ENCODE assay signal across 22 mouse cellular contexts in genomic region chr2:130977589-130977988, GRCm38 (mm10).
DNase-seq lines count a peak whose midpoint lies in the region; ATAC-seq lines count a peak whose summit lies in the region.
"Had no signal": no experiment of that assay in that cellular context is flagged by ENCODE, and none has a peak within 500 bp of the region (broad histone marks: within the 10 kb centered on the region; RNA-seq: fewer than 3 reads in every experiment).

No protein-coding gene starts in this region.

- peaks cover 16% of the 10 kb centered on the region for H3K4me1 ChIP-seq in heart, embryonic 10.5 days
- peaks cover 25% of the 10 kb centered on the region for H3K4me1 ChIP-seq in liver, embryonic 11.5 days (replicated peaks; ENCODE audit: control insufficient read depth, insufficient read depth, low read length)
- H3K4me1 ChIP-seq: hindbrain, embryonic 12.5 days; limb, embryonic 15.5 days; midbrain, embryonic 13.5 days; neural tube, embryonic 13.5 days had no signal

- no peaks in the 10 kb centered on the region for H3K27me3 ChIP-seq in heart, embryonic 10.5 days (ENCODE audit: insufficient read depth, poor library complexity, severe bottlenecking)
- H3K27me3 ChIP-seq in liver, embryonic 11.5 days (replicated peaks; ENCODE audit: control insufficient read depth, insufficient read depth, low read length), result no peaks in the 10 kb centered on the region
- H3K27me3 ChIP-seq: hindbrain, embryonic 12.5 days; limb, embryonic 15.5 days; midbrain, embryonic 13.5 days; neural tube, embryonic 13.5 days had no signal

- peaks cover 26% of the 10 kb centered on the region for H3K36me3 ChIP-seq in heart, embryonic 10.5 days
- 0 out of 2 replicates have a peak, but pooled peaks cover 2% of the 10 kb centered on the region for H3K36me3 ChIP-seq in liver, embryonic 11.5 days (ENCODE audit: control insufficient read depth, insufficient read depth, low read length)

- H3K9ac ChIP-seq in liver, embryonic 11.5 days (ENCODE audit: low read depth, low read length), result peak overlapping the region; percentile 58
- H3K9ac ChIP-seq: forebrain, postnatal 0 days; hindbrain, embryonic 12.5 days; limb, embryonic 15.5 days; midbrain, embryonic 13.5 days; neural tube, embryonic 13.5 days had no signal

- DNase-seq in heart, embryonic 10.5 days (ENCODE audit: low spot score), result peak; percentile 78
- no peak for DNase-seq in heart, adult 11 months
- peak; percentile 48 for DNase-seq in c-Kit-negative CD71-positive TER-119-positive erythroid progenitor cells, embryonic 14.5 days (ENCODE audit: low read depth, low spot score)
- DNase-seq in liver, embryonic 11.5 days (ENCODE audit: low spot score), result no peak
- no peak for DNase-seq in ovary, postnatal 14 days (ENCODE audit: low spot score)
- DNase-seq in right cerebral cortex, postnatal 25 days, result no peak
- DNase-seq: adrenal gland, postnatal 14 days; cerebellum, adult 18-20 months; cerebellum, postnatal 25 days; forebrain, postnatal 0 days; kidney, adult 2 months; kidney, postnatal 10 days; thymus, adult 2 months had no signal

- no peaks in the 10 kb centered on the region for H3K9me3 ChIP-seq in heart, embryonic 10.5 days
- no peaks in the 10 kb centered on the region for H3K9me3 ChIP-seq in liver, embryonic 11.5 days (ENCODE audit: control insufficient read depth, low read length)
- H3K9me3 ChIP-seq: hindbrain, embryonic 12.5 days; limb, embryonic 15.5 days; midbrain, embryonic 13.5 days; neural tube, embryonic 13.5 days had no signal

- peak overlapping the region; percentile 55 for H3K4me2 ChIP-seq in liver, embryonic 11.5 days
- H3K4me2 ChIP-seq: hindbrain, embryonic 12.5 days; limb, embryonic 15.5 days; midbrain, embryonic 13.5 days; neural tube, embryonic 13.5 days had no signal

- H3K4me3 ChIP-seq in heart, embryonic 10.5 days, result no peak overlapping the region
- H3K4me3 ChIP-seq in liver, embryonic 11.5 days (ENCODE audit: low read depth, low read length), result no peak overlapping the region
- H3K4me3 ChIP-seq: hindbrain, embryonic 12.5 days; layer of hippocampus, adult 2 months; limb, embryonic 15.5 days; midbrain, embryonic 13.5 days; neural tube, embryonic 13.5 days had no signal

- peak; percentile 86 for ATAC-seq in liver, embryonic 11.5 days (replicated peaks; ENCODE audit: low FRiP score)
- ATAC-seq in megakaryocyte progenitor cell, adult 5-6 weeks (replicated peaks; ENCODE audit: poor library complexity), result peak; percentile 63
- ATAC-seq: activated CD4-positive, CD25-positive, alpha-beta regulatory T cell, adult 4 months; CD4-positive, CD25-positive, alpha-beta regulatory T cell, adult 4 months; forebrain, postnatal 0 days; lung, postnatal 0 days; midbrain, embryonic 13.5 days had no signal

- H3K27ac ChIP-seq in heart, embryonic 10.5 days, result peak overlapping the region; percentile 25; the same call in 1 of the 2 replicates
- H3K27ac ChIP-seq in liver, embryonic 11.5 days (ENCODE audit: low read depth, low read length), result peak overlapping the region; percentile 92
- H3K27ac ChIP-seq: hindbrain, embryonic 12.5 days; layer of hippocampus, adult 2 months; limb, embryonic 15.5 days; midbrain, embryonic 13.5 days had no signal

Comparison
In these comparisons a context has a peak if more than half of its experiments do, and no peak if none do; other contexts are left out.
1. DNase-seq: peak in heart, embryonic 10.5 days (single experiment) and c-Kit-negative CD71-positive TER-119-positive erythroid progenitor cells, embryonic 14.5 days (single experiment); none in heart, adult 11 months (single experiment), liver, embryonic 11.5 days (single experiment), ovary, postnatal 14 days (single experiment) and right cerebral cortex, postnatal 25 days (single experiment).